Mouse (Mus musculus): ENCODE measurements around the gene Casq2. TPM values are rescaled to one million over a fixed set of nuclear protein-coding genes. Genes with fewer than 3 reads are reported as not detected.

Casq2 gene
- polyA plus RNA-seq, 1 experiment = 0.64 TPM

GRCm38 (mm10) chr3:102125546-102125945, 39.3 kb downstream of the Casq2 start:
- no peaks in the 10 kb centered on the region for H3K36me3 ChIP-seq (ENCODE audit: control insufficient read depth, insufficient read depth)
- TF ChIP-seq CTCF (IDR thresholded peaks at IDR 0.05; ENCODE audit: control insufficient read depth, insufficient read depth, insufficient read length) = no peak
- TF ChIP-seq MYOD1 (IDR thresholded peaks at IDR 0.05; ENCODE audit: control insufficient read depth, insufficient read length, low read depth) = no peak
- TF ChIP-seq MYOG (IDR thresholded peaks at IDR 0.05; ENCODE audit: control insufficient read depth, extremely low read depth, insufficient read length) = no peak
- TF ChIP-seq CEBPB (IDR thresholded peaks at IDR 0.05; ENCODE audit: low read depth) = no peak
- no peak for TF ChIP-seq FOSL1 (IDR thresholded peaks at IDR 0.05; ENCODE audit: insufficient read depth, low read length, poor library complexity, severe bottlenecking)
- no peak for TF ChIP-seq USF1 (IDR thresholded peaks at IDR 0.05; ENCODE audit: low read depth)
- no peak for TF ChIP-seq MAX (IDR thresholded peaks at IDR 0.05)
- H3K79me2 ChIP-seq (ENCODE audit: control insufficient read depth, insufficient read depth) = no peaks in the 10 kb centered on the region
- no peak overlapping the region for H3K4me3 ChIP-seq (ENCODE audit: insufficient read depth, poor library complexity, severe bottlenecking)
- H3K27me3 ChIP-seq (ENCODE audit: control insufficient read depth, insufficient read depth, insufficient read length) = no peaks in the 10 kb centered on the region
- no peak overlapping the region for H3ac ChIP-seq (ENCODE audit: control insufficient read depth, insufficient read length, low read depth)
- H3K79me3 ChIP-seq (ENCODE audit: low read depth) = no peaks in the 10 kb centered on the region

- no peak overlapping the region for H3ac ChIP-seq (ENCODE audit: control insufficient read depth, insufficient read length, low read depth)
- TF ChIP-seq MAX (IDR thresholded peaks at IDR 0.05) (no peak), CEBPB (IDR thresholded peaks at IDR 0.05; ENCODE audit: low read depth) (no peak), FOSL1 (IDR thresholded peaks at IDR 0.05; ENCODE audit: insufficient read depth, low read length, poor library complexity, severe bottlenecking) (no peak), USF1 (IDR thresholded peaks at IDR 0.05; ENCODE audit: low read depth) (no peak)
- no peaks in the 10 kb centered on the region for H3K36me3 ChIP-seq (ENCODE audit: control insufficient read depth, insufficient read depth)
- H3K27me3 ChIP-seq (ENCODE audit: control insufficient read depth, insufficient read depth, insufficient read length) = no peaks in the 10 kb centered on the region
- no peaks in the 10 kb centered on the region for H3K79me2 ChIP-seq (ENCODE audit: control insufficient read depth, insufficient read depth)
- H3K4me3 ChIP-seq (ENCODE audit: insufficient read depth, poor library complexity, severe bottlenecking) = no peak overlapping the region
- H3K79me3 ChIP-seq (ENCODE audit: low read depth) = no peaks in the 10 kb centered on the region
These were observed 40.9 kb downstream of the Casq2 start for GRCm38 (mm10) chr3:102127114-102127513.

GRCm38 (mm10) chr3:102128242-102128641, 42.0 kb downstream of the Casq2 start:
- TF ChIP-seq MAX (IDR thresholded peaks at IDR 0.05) (no peak), FOSL1 (IDR thresholded peaks at IDR 0.05; ENCODE audit: insufficient read depth, low read length, poor library complexity, severe bottlenecking) (no peak), MYOD1 (IDR thresholded peaks at IDR 0.05; ENCODE audit: control insufficient read depth, insufficient read length, low read depth) (no peak), USF1 (IDR thresholded peaks at IDR 0.05; ENCODE audit: low read depth) (no peak), MYOG (IDR thresholded peaks at IDR 0.05; ENCODE audit: control insufficient read depth, extremely low read depth, insufficient read length) (no peak), CTCF (IDR thresholded peaks at IDR 0.05; ENCODE audit: control insufficient read depth, insufficient read depth, insufficient read length) (no peak), CEBPB (IDR thresholded peaks at IDR 0.05; ENCODE audit: low read depth) (no peak)
- Histone ChIP-seq H3ac (ENCODE audit: control insufficient read depth, insufficient read length, low read depth) (no peak overlapping the region), H3K79me3 (ENCODE audit: low read depth) (no peaks in the 10 kb centered on the region), H3K36me3 (ENCODE audit: control insufficient read depth, insufficient read depth) (no peaks in the 10 kb centered on the region), H3K4me3 (ENCODE audit: insufficient read depth, poor library complexity, severe bottlenecking) (no peak overlapping the region), H3K79me2 (ENCODE audit: control insufficient read depth, insufficient read depth) (no peaks in the 10 kb centered on the region), H3K27me3 (ENCODE audit: control insufficient read depth, insufficient read depth, insufficient read length) (no peaks in the 10 kb centered on the region)

GRCm38 (mm10) chr3:102130478-102130877, 44.3 kb downstream of the Casq2 start:
- Histone ChIP-seq H3K27me3 (ENCODE audit: control insufficient read depth, insufficient read depth, insufficient read length) (no peaks in the 10 kb centered on the region), H3K36me3 (ENCODE audit: control insufficient read depth, insufficient read depth) (no peaks in the 10 kb centered on the region), H3K4me3 (ENCODE audit: insufficient read depth, poor library complexity, severe bottlenecking) (no peak overlapping the region), H3K79me2 (ENCODE audit: control insufficient read depth, insufficient read depth) (no peaks in the 10 kb centered on the region), H3ac (ENCODE audit: control insufficient read depth, insufficient read length, low read depth) (no peak overlapping the region), H3K79me3 (ENCODE audit: low read depth) (no peaks in the 10 kb centered on the region)
- TF ChIP-seq MYOD1 (IDR thresholded peaks at IDR 0.05; ENCODE audit: control insufficient read depth, insufficient read length, low read depth) (no peak), MYOG (IDR thresholded peaks at IDR 0.05; ENCODE audit: control insufficient read depth, extremely low read depth, insufficient read length) (no peak), CTCF (IDR thresholded peaks at IDR 0.05; ENCODE audit: control insufficient read depth, insufficient read depth, insufficient read length) (no peak), CEBPB (IDR thresholded peaks at IDR 0.05; ENCODE audit: low read depth) (no peak), FOSL1 (IDR thresholded peaks at IDR 0.05; ENCODE audit: insufficient read depth, low read length, poor library complexity, severe bottlenecking) (no peak), USF1 (IDR thresholded peaks at IDR 0.05; ENCODE audit: low read depth) (no peak)

GRCm38 (mm10) chr3:102131627-102132324, 45.6 kb downstream of the Casq2 start:
- H3K27me3 ChIP-seq (ENCODE audit: control insufficient read depth, insufficient read depth, insufficient read length) = no peaks in the 10 kb centered on the region
- H3K79me3 ChIP-seq (ENCODE audit: low read depth) = no peaks in the 10 kb centered on the region
- TF ChIP-seq MYOG (IDR thresholded peaks at IDR 0.05; ENCODE audit: control insufficient read depth, extremely low read depth, insufficient read length) = no peak
- TF ChIP-seq FOSL1 (IDR thresholded peaks at IDR 0.05; ENCODE audit: insufficient read depth, low read length, poor library complexity, severe bottlenecking) = no peak
- no peak for TF ChIP-seq MYOD1 (IDR thresholded peaks at IDR 0.05; ENCODE audit: control insufficient read depth, insufficient read length, low read depth)
- TF ChIP-seq MAX (IDR thresholded peaks at IDR 0.05) = no peak
- no peak for TF ChIP-seq CTCF (IDR thresholded peaks at IDR 0.05; ENCODE audit: control insufficient read depth, insufficient read depth, insufficient read length)
- TF ChIP-seq USF1 (IDR thresholded peaks at IDR 0.05; ENCODE audit: low read depth) = no peak
- no peak for TF ChIP-seq CEBPB (IDR thresholded peaks at IDR 0.05; ENCODE audit: low read depth)
- no peaks in the 10 kb centered on the region for H3K79me2 ChIP-seq (ENCODE audit: control insufficient read depth, insufficient read depth)
- no peaks in the 10 kb centered on the region for H3K36me3 ChIP-seq (ENCODE audit: control insufficient read depth, insufficient read depth)
- no peak overlapping the region for H3ac ChIP-seq (ENCODE audit: control insufficient read depth, insufficient read length, low read depth)
- no peak overlapping the region for H3K4me3 ChIP-seq (ENCODE audit: insufficient read depth, poor library complexity, severe bottlenecking)

All from C2C12 (cell line).